Comparison of ENCODE assay signal across 8 mouse cellular contexts in the genomic region with DNA sequence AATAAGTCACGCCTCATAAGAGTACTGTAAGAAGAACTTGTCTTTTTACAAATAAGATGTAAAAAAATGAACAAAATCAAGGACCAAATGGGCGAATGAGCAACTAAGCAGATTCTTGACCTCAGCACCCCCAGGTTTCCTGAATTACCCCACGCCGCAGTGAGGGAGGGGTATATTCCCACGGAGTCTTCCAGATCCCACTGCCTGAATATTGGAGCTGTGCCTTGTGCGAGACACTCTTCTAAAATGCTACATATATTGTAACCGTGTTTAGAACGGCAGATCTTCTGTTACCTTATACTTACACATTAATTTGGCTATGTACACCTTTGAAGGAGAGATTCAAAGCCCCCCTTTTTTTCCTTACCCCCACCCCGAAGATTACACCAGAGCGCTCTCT. TPM values are rescaled to one million over a fixed set of nuclear protein-coding genes. Genes with fewer than 3 reads are reported as not detected.
DNase-seq lines count a peak whose midpoint lies in the region.

No protein-coding gene starts in this region.

- H3K4me1 ChIP-seq in limb, embryonic 10.5 days: peaks cover 19% of the 10 kb centered on the region

- peaks cover 48% of the 10 kb centered on the region for H3K27me3 ChIP-seq in limb, embryonic 10.5 days (ENCODE audit: low read depth, poor library complexity, severe bottlenecking)

- H3K4me3 ChIP-seq in limb, embryonic 10.5 days: peak overlapping the region; percentile 65

- DNase-seq in cerebellum, adult 11 months: peak; percentile 29
- DNase-seq in cerebellum, postnatal 4 days (ENCODE audit: low spot score in 2 of 2): no peak
- DNase-seq in right cerebral cortex, postnatal 10 days (ENCODE audit: low spot score in 2 of 2): peak; percentile 20 to 24
- no peak for DNase-seq in right cerebral cortex, postnatal 14 days
- no peak for DNase-seq in limb, embryonic 10.5 days (ENCODE audit: low spot score)
- no peak for DNase-seq in Muller cell, postnatal 12 days (ENCODE audit: inconsistent ontology term)
- no peak for DNase-seq in ovary, postnatal 14 days (ENCODE audit: low spot score)
- DNase-seq in kidney, postnatal 14 days: no peak

- 51% methylated on average over 10 of the region's 10 CpGs for WGBS in limb, embryonic 10.5 days

- no peaks in the 10 kb centered on the region for H3K9me3 ChIP-seq in limb, embryonic 10.5 days (replicated peaks)

- H3K27ac ChIP-seq in limb, embryonic 10.5 days: no peak overlapping the region

- H3K36me3 ChIP-seq in limb, embryonic 10.5 days: no peaks in the 10 kb centered on the region

RNA-seq across cellular contexts. Expression of a gene that starts 0.7 kb away (rescaled TPM):
- 0.35 and 0.73 TPM in 2 replicates for polyA plus RNA-seq in limb, embryonic 10.5 days (2016; fragmentation: Nextera tagmentation; extraction: Ambion mirVana)

Comparison
In these comparisons a context has a peak if more than half of its experiments do, and no peak if none do; other contexts are left out.
1. DNase-seq: peak in cerebellum, adult 11 months (single experiment) and right cerebral cortex, postnatal 10 days (2 of 2); none in cerebellum, postnatal 4 days (0 of 2), right cerebral cortex, postnatal 14 days (single experiment), limb, embryonic 10.5 days (single experiment), Muller cell, postnatal 12 days (single experiment), ovary, postnatal 14 days (single experiment) and kidney, postnatal 14 days (single experiment).